Mouse (Mus musculus): ENCODE results near the gene Tmem156. TPM values are rescaled to one million over a fixed set of nuclear protein-coding genes. Genes with fewer than 3 reads are reported as not detected.

Gene Tmem156
- polyA plus RNA-seq, 1 experiment from 2014 or later = not detected

DNA sequence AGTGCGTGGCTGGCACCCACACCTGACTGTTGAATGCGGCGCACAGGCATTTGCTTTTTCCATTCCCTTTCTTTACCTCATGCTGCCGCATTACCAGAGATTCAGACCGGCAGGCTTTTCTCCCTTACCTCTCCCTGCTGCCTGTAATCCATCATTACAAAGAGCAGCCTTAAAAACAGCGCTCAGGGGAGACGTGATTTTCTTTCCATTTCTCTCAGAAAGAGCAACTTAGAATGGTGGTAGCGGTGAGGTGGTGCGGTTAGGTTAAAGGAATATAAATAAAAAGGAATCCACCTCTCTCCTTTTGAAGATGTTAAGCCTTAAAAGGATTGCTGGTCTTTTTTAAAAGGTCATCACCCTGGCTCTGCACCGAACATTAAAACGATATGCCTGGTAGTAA lies 22.1 kb downstream of the Tmem156 start:
- 73% methylated on average over 11 of the region's 11 CpGs for WGBS
- no peak overlapping the region for H3K27ac ChIP-seq
- H3K9me3 ChIP-seq (replicated peaks) = no peaks in the 10 kb centered on the region

DNA sequence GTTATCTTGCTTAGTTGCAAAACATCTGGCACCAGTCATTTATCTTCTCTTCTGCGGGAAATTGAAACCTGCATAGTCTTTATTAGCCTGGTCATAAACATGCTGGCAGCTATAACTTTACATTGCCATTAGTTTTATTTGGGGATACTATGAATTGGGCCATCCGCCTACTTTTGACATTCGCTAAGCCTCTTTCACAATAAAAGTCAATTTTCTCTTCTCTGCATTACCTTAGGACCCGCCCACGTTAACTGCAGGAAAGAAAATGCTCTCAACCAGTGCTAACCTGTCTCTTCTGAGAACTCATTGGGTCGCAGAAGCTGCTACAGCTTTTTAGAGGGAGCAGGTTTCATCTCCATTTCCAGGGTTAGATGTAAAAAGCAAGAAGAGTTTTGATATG lies 23.8 kb downstream of the Tmem156 start:
- H3K36me3 ChIP-seq = no peaks in the 10 kb centered on the region
- no peak overlapping the region for H3K4me3 ChIP-seq
- no peak overlapping the region for H3K27ac ChIP-seq
- H3K9me3 ChIP-seq (replicated peaks) = no peaks in the 10 kb centered on the region
- 87% methylated on average over 6 of the region's 6 CpGs for WGBS
- H3K27me3 ChIP-seq = no peaks in the 10 kb centered on the region
- H3K4me2 ChIP-seq (replicated peaks) = no peak overlapping the region
- no peaks in the 10 kb centered on the region; the same call in 1 of the 2 replicates for H3K4me1 ChIP-seq
- ATAC-seq (ENCODE audit: low FRiP score) = no peak
- H3K9ac ChIP-seq = no peak overlapping the region

More for the DNA sequence above, 22.1 kb downstream of the Tmem156 start:
- ATAC-seq (ENCODE audit: low FRiP score) = no peak
- Histone ChIP-seq H3K4me1 (no peaks in the 10 kb centered on the region; the same call in 1 of the 2 replicates), H3K4me3 (no peak overlapping the region), H3K9ac (no peak overlapping the region), H3K4me2 (replicated peaks) (no peak overlapping the region), H3K27me3 (no peaks in the 10 kb centered on the region), H3K36me3 (no peaks in the 10 kb centered on the region)

DNA sequence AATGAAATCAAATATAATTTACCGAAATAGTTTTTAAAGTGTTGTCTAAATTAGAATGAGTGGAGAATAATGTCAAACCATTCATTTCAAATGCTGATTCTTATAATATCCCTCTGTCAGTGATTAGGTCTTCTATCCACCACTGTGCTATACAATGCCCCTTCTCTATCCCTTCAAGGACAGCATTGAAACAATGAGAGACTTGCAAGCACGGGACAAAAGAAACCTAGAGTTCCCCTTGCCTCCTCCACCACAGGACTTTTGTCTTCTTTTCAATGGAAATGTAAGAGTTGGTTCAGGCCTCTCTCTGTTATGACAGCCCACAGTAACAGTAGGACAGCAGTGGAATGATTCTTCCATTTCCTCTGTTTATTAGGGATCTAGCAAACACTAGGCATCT lies 28.7 kb downstream of the Tmem156 start:
- Histone ChIP-seq H3K27me3 (no peaks in the 10 kb centered on the region), H3K4me3 (no peak overlapping the region), H3K36me3 (no peaks in the 10 kb centered on the region), H3K4me1 (no peaks in the 10 kb centered on the region), H3K4me2 (replicated peaks) (no peak overlapping the region), H3K27ac (no peak overlapping the region), H3K9ac (no peak overlapping the region), H3K9me3 (replicated peaks) (no peaks in the 10 kb centered on the region)
- no peak for ATAC-seq (ENCODE audit: low FRiP score)
- 66% methylated on average over 2 of the region's 2 CpGs for WGBS

DNA sequence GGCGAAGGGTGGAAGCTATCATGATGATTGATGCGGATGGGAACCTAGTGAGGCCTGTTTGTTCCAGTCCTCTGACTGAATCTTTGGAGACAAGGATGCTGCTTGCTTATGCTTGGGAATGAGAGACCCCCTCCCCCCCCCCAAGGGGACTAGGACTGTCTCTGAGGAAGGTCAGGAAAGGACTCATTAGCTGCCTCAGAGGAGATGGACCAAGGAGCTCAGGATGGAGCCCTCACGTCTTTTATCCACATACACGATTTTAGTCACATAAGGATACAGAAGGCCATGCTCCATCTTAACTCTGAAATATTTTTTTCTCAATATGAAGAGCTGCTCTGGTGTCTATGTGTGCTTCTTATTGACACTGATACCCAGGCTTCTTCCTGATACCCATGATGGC lies 29.7 kb downstream of the Tmem156 start:
- ATAC-seq (ENCODE audit: low FRiP score) = no peak
- Histone ChIP-seq H3K4me2 (replicated peaks) (no peak overlapping the region), H3K9ac (no peak overlapping the region), H3K27me3 (no peaks in the 10 kb centered on the region), H3K9me3 (replicated peaks) (no peaks in the 10 kb centered on the region), H3K27ac (no peak overlapping the region), H3K4me3 (no peak overlapping the region), H3K4me1 (no peaks in the 10 kb centered on the region), H3K36me3 (no peaks in the 10 kb centered on the region)
- 87% methylated on average over 4 of the region's 4 CpGs for WGBS

DNA sequence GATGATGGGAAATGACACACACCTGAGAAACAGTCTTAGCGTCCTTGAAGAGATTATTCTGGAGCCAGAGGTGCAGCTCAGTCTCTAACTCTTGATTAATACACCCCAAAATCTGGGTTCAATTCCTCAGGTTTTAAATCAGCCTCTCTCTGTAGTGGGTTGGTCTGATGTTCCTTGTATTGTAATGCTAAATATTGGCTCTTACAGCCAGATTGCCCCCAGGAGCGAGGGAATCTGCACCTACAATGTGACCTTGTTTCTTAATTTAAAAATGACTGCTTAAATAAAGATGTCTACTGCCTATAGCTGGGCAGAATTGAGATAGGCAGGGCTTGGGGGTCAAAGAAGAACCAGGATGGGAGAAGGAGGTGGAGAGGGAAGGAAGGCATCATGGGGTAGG lies 32.1 kb downstream of the Tmem156 start:
- ATAC-seq (ENCODE audit: low FRiP score) = no peak

DNA sequence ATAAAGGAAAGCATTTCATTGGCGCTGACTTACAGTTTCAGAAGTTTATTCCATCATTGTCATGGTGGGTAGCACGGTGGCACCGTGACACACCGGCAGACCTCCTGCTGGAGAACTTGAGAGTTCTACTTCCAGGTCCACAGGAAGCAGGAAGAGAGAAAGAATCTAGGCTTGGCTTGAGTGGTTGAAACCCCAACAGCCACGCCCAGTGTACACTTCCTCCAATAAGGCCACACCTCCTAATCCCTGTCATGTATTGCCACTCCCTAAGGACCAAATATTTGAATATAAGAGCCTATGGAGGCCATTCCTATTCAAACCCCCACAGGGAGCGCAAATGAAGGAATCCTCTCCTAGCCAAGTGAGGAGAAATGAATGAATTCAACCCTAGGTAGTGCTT lies 34.3 kb downstream of the Tmem156 start:
- H3K4me3 ChIP-seq = no peak overlapping the region
- H3K36me3 ChIP-seq = no peaks in the 10 kb centered on the region
- ATAC-seq (ENCODE audit: low FRiP score) = no peak
- H3K4me1 ChIP-seq = no peaks in the 10 kb centered on the region
- no peak overlapping the region for H3K27ac ChIP-seq
- H3K27me3 ChIP-seq = no peaks in the 10 kb centered on the region
- no peak overlapping the region for H3K9ac ChIP-seq
- no peak overlapping the region for H3K4me2 ChIP-seq (replicated peaks)
- no peaks in the 10 kb centered on the region for H3K9me3 ChIP-seq (replicated peaks)
- 95% methylated on average over 6 of the region's 6 CpGs for WGBS

More for the DNA sequence above, 32.1 kb downstream of the Tmem156 start:
- no peak overlapping the region for H3K9ac ChIP-seq
- no peaks in the 10 kb centered on the region for H3K36me3 ChIP-seq
- 73% methylated on average over 2 of the region's 2 CpGs for WGBS
- H3K27ac ChIP-seq = no peak overlapping the region
- no peaks in the 10 kb centered on the region for H3K4me1 ChIP-seq
- H3K4me3 ChIP-seq = no peak overlapping the region
- H3K4me2 ChIP-seq (replicated peaks) = no peak overlapping the region
- no peaks in the 10 kb centered on the region for H3K9me3 ChIP-seq (replicated peaks)
- no peaks in the 10 kb centered on the region for H3K27me3 ChIP-seq

DNA sequence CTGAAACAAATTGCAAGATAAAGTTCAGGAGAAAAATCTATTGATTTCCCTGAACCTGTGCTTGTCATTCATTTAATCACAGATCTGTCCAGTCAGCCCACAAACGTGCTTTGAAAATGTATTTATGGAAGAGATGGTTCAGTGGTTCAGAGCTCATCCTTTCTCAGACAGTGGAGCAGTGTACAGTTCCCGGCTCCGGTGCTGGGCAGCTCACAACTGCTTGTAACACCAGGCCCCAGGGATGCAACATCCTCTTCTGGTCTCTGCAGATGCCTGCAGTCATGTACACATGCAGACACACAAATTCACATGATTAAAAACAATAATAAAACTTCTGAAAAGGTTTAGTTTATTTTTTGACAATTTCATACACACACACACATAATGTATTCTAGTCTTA lies 40.4 kb downstream of the Tmem156 start:
- Histone ChIP-seq H3K9me3 (replicated peaks) (no peaks in the 10 kb centered on the region), H3K9ac (no peak overlapping the region), H3K4me3 (no peak overlapping the region), H3K36me3 (no peaks in the 10 kb centered on the region), H3K27me3 (no peaks in the 10 kb centered on the region), H3K27ac (no peak overlapping the region), H3K4me2 (replicated peaks) (no peak overlapping the region), H3K4me1 (peaks cover 5% of the 10 kb centered on the region; the same call in 1 of the 2 replicates)
- no peak for ATAC-seq (ENCODE audit: low FRiP score)
- 72% methylated on average over 3 of the region's 3 CpGs for WGBS

DNA sequence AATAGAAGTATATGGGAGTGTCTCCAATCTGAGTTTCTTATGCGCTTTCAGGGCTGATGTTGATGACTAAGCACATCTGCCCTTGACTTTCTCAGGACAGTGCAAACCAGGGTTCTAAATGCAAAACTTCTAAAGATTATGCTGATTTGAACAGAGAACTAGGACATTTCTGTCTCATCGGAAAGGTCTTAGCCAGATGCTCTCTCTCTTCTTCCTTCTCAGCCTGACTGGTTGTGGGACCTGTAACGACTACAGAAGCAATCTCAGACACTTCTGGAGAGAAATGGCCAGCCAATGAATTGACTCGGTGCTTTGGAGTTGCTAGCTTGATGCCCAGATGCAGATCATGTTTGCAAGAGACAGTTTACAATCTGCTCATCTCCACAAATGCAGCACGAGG lies 42.1 kb downstream of the Tmem156 start:
- Histone ChIP-seq H3K4me2 (replicated peaks) (no peak overlapping the region), H3K36me3 (no peaks in the 10 kb centered on the region), H3K27ac (no peak overlapping the region), H3K27me3 (no peaks in the 10 kb centered on the region), H3K4me3 (no peak overlapping the region), H3K9me3 (replicated peaks) (no peaks in the 10 kb centered on the region), H3K4me1 (peaks cover 5% of the 10 kb centered on the region; the same call in 1 of the 2 replicates), H3K9ac (no peak overlapping the region)
- no peak for ATAC-seq (ENCODE audit: low FRiP score)
- WGBS = 76% methylated on average over 5 of the region's 5 CpGs

DNA sequence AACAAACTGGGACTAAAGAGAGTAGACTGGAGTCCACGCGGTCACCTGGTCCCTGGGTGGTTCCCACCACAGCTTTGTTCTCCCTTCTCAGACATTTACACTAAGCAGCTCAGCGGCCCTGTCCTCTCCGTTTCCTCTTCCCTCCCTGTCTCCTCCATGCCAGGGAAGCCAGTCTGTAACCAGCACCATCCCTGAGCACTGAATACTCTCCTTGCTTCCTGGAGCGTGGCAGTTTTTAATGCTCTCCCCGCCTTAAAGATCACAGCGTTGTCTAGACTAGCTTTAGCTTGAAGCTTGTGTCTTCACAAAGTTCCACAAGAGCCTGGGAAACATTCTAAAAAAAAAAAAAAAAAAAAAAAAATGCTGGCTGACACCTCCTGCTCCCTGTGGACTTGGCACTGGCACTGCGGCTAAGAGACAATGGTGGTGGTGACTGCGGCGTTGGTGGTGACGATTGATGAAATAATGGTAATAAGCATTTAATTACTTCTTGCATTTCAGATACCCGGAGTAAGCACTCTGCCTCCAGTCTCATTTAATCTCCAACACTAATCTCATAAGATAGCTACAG lies 44.6 kb downstream of the Tmem156 start:
- Histone ChIP-seq H3K4me2 (replicated peaks) (no peak overlapping the region), H3K36me3 (no peaks in the 10 kb centered on the region), H3K9ac (no peak overlapping the region), H3K27me3 (no peaks in the 10 kb centered on the region), H3K27ac (no peak overlapping the region), H3K4me3 (no peak overlapping the region), H3K9me3 (replicated peaks) (no peaks in the 10 kb centered on the region), H3K4me1 (peaks cover 5% of the 10 kb centered on the region; the same call in 1 of the 2 replicates)
- 58% methylated on average over 12 of the region's 12 CpGs for WGBS
- ATAC-seq (ENCODE audit: low FRiP score) = no peak

DNA sequence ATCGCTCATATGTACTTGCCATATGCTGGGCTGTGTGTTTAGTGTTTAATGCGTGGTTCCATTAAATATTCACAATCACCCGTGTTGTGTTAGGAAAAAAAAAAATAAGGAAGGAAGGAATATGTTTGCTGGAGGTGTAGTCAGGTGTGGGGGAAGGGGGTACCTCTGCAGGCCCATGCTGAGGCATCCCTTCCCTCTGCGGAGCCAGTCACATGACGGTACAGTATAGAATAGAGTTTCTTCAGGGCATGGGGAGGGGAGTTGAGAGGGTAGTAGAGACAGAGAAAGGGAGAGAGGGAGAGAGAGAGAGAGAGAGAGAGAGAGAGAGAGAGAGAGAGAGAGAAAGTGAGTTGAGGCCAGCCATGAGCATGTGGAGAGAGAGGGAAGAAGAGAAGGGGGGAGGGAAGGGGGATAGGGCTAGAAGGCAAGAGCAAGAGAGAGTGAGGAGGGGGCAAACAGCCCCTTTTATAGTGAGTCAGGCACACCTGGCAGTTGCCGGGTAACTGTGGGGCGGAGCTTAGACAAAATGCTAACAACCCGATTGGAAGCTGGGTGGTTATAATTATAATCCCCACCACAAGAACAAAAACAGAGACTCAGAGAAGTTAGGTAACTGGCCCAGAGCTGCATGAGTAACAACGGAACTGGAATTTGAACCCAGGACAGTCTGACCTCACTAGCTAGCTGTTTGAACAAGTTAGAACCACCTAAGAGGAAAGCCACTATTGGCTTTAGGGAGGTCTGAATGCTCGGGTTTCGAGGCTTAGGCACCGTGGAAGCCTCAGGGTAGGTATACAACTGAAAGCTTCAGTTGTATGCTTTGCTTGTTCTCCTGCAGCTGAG lies 45.3 kb downstream of the Tmem156 start:
- no peak for ATAC-seq (ENCODE audit: low FRiP score)
- H3K9me3 ChIP-seq (replicated peaks) = no peaks in the 10 kb centered on the region
- H3K4me2 ChIP-seq (replicated peaks) = no peak overlapping the region
- H3K27me3 ChIP-seq = no peaks in the 10 kb centered on the region
- peaks cover 5% of the 10 kb centered on the region; the same call in 1 of the 2 replicates for H3K4me1 ChIP-seq
- no peak overlapping the region for H3K27ac ChIP-seq
- H3K36me3 ChIP-seq = no peaks in the 10 kb centered on the region
- no peak overlapping the region for H3K4me3 ChIP-seq
- no peak overlapping the region for H3K9ac ChIP-seq
- 67% methylated on average over 12 of the region's 12 CpGs for WGBS

DNA sequence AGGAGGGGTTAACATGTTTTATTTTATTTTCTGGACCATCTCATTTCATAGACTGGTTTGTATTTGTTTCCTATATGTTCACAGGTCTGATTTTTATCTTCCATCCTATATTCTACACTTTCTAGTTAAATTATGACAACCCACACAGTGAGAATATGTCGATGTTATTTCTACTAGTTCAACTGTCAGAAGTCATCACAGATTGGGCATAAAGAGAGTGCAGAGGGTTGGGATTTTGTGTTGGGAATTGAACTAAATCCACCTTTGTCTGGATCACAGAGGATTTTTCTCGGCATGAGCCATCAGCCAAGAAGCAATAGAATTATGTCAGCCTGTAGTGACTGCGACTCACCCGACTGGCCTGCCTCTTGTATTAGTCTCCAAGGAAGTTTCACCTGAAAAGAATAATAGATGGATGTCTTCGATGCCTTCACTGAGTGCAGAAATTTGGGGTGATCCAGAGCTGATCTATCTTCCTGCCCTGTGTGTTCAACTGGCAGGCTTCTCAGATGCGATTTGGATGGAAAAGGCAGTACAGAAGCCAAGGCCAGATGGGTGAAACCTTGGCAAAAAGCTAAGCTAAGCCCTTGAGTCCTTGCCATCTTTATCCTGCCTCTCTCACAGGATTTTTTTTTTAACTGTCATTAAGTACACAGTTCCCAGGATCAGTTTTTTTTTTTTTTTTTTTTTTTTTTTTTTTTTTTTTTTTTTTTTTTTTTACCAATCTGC lies 46.1 kb downstream of the Tmem156 start:
- no peak overlapping the region for H3K9ac ChIP-seq

DNA sequence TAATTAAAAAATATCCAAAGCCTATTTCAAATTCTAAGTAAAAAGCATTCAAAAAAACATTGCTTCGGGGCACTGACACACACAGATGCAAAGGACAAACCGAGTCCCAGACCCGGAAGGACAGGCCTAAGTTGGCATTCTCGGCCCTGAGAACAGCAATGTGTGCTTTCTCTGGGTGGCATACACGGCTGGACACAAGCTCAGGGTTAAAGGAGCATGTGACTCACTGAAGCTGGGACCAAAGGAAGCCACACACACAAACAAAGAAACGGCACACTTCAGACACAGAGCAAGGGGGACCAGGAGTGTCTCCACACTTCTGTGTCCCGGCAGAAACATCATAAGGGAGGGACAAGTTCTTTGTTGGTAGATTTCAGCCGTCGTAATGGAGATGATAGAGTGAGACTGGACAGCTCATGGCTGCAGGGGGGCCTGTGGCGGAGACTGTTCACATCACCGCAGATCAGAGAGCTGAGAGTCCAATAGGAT lies 48.5 kb downstream of the Tmem156 start:
- Histone ChIP-seq H3K9ac (no peak overlapping the region), H3K4me2 (replicated peaks) (no peak overlapping the region), H3K27me3 (no peaks in the 10 kb centered on the region), H3K9me3 (replicated peaks) (no peaks in the 10 kb centered on the region), H3K36me3 (no peaks in the 10 kb centered on the region), H3K4me1 (peaks cover 5% of the 10 kb centered on the region; the same call in 1 of the 2 replicates), H3K4me3 (no peak overlapping the region), H3K27ac (no peak overlapping the region)
- WGBS = 60% methylated on average over 11 of the region's 11 CpGs
- ATAC-seq (ENCODE audit: low FRiP score) = no peak

More for the DNA sequence above, 46.1 kb downstream of the Tmem156 start:
- no peak for ATAC-seq (ENCODE audit: low FRiP score)
- peaks cover 5% of the 10 kb centered on the region; the same call in 1 of the 2 replicates for H3K4me1 ChIP-seq
- H3K4me2 ChIP-seq (replicated peaks) = no peak overlapping the region
- no peak overlapping the region for H3K27ac ChIP-seq
- no peaks in the 10 kb centered on the region for H3K27me3 ChIP-seq
- H3K9me3 ChIP-seq (replicated peaks) = no peaks in the 10 kb centered on the region
- no peak overlapping the region for H3K4me3 ChIP-seq
- no peaks in the 10 kb centered on the region for H3K36me3 ChIP-seq
- 80% methylated on average over 6 of the region's 6 CpGs for WGBS

All from hindbrain, embryonic 12.5 days (tissue).